Mouse (Mus musculus): ENCODE data around the gene Gstm3. TPM values are rescaled to one million over a fixed set of nuclear protein-coding genes. Genes with fewer than 3 reads are reported as not detected.

Gene Gstm3
- polyA plus RNA-seq, 1 experiment from 2014 or later, result not detected

DNA sequence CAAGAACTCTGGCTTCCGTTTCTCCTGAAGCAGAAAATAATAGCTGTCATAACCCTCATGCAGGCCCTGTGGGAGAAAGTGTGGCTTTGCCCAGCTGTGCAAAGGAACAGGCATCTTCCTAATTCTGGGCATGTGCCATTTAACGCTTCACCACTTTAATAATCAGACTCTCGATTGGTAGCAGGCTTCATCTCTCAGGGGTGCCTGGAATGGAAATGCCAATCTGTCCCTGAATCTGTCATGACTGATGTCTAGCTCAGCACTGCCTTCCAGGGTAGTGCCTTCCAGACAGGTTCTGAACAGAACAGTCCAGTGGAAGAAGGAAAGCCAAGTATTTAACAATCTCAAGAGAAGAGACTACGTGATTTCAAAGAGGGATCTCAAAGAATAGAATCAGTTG, 27.8 kb downstream of the Gstm3 start:
- H3K27ac ChIP-seq (replicated peaks; ENCODE audit: low read depth, low read length), result no peak overlapping the region
- H3K4me2 ChIP-seq (ENCODE audit: low read length), result no peak overlapping the region
- no peaks in the 10 kb centered on the region for H3K36me3 ChIP-seq (ENCODE audit: control insufficient read depth, insufficient read depth, low read length)
- no peak for ATAC-seq (ENCODE audit: low FRiP score, low TSS enrichment)
- H3K9me3 ChIP-seq (ENCODE audit: control insufficient read depth, low read length), result no peaks in the 10 kb centered on the region
- WGBS, result 66% methylated on average over 4 of the region's 4 CpGs
- peak; percentile 26 for DNase-seq
- no peak overlapping the region for H3K9ac ChIP-seq (replicated peaks; ENCODE audit: low read length)
- H3K4me1 ChIP-seq (ENCODE audit: control insufficient read depth, insufficient read depth, low read length), result 0 out of 2 replicates have a peak, but pooled peaks cover 4% of the 10 kb centered on the region
- H3K27me3 ChIP-seq (ENCODE audit: control insufficient read depth, insufficient read depth, low read length), result no peaks in the 10 kb centered on the region
- H3K4me3 ChIP-seq (replicated peaks; ENCODE audit: low read depth, low read length), result no peak overlapping the region

DNA sequence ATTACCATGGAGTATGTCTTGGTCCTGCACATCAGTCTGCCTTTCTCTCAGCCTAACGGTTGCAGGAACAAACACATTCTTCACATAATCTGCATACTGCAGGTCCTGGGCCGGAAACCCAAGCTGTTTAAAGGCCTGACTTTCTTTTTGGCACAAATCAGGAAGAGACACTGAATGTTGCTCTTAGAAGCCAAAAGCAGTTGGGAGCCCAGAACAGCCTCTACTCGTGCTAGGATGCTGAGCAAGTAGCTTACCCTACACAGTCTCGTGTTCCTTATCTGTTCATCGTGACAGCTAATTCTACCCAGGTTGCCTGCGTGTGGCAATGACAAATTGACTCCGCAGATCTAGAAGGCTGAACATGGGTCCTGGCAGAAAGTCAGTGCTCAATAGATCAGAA, 28.6 kb downstream of the Gstm3 start:
- no peak for ATAC-seq (ENCODE audit: low FRiP score, low TSS enrichment)
- Histone ChIP-seq H3K36me3 (ENCODE audit: control insufficient read depth, insufficient read depth, low read length) (no peaks in the 10 kb centered on the region), H3K4me2 (ENCODE audit: low read length) (no peak overlapping the region), H3K9ac (replicated peaks; ENCODE audit: low read length) (no peak overlapping the region), H3K27me3 (ENCODE audit: control insufficient read depth, insufficient read depth, low read length) (no peaks in the 10 kb centered on the region), H3K27ac (replicated peaks; ENCODE audit: low read depth, low read length) (no peak overlapping the region), H3K9me3 (ENCODE audit: control insufficient read depth, low read length) (no peaks in the 10 kb centered on the region), H3K4me3 (replicated peaks; ENCODE audit: low read depth, low read length) (no peak overlapping the region), H3K4me1 (ENCODE audit: control insufficient read depth, insufficient read depth, low read length) (0 out of 2 replicates have a peak, but pooled peaks cover 4% of the 10 kb centered on the region)
- DNase-seq, result no peak
- WGBS, result 82% methylated on average over 7 of the region's 7 CpGs

DNA sequence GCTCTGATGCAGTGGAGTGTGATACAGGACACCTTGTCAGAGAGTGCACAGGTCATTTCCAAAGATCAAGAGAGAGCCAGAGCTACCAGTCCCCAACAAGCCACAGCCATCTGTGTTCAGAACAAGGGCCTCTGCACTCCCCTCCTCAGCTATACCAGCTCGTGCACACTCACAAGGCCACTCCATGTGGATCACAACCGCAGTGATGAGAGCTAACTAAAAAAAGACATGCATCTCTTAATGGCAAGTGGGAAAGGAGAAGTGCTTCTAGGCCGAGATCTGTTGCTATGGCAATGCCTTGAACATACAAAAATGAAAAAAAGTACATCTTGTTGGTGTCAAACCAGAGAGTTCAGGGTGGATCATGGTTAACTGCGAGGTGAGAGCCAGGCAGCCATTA, 29.3 kb downstream of the Gstm3 start:
- Histone ChIP-seq H3K4me3 (replicated peaks; ENCODE audit: low read depth, low read length) (no peak overlapping the region), H3K9me3 (ENCODE audit: control insufficient read depth, low read length) (no peaks in the 10 kb centered on the region), H3K36me3 (ENCODE audit: control insufficient read depth, insufficient read depth, low read length) (no peaks in the 10 kb centered on the region), H3K4me2 (ENCODE audit: low read length) (no peak overlapping the region), H3K27me3 (ENCODE audit: control insufficient read depth, insufficient read depth, low read length) (no peaks in the 10 kb centered on the region), H3K4me1 (ENCODE audit: control insufficient read depth, insufficient read depth, low read length) (0 out of 2 replicates have a peak, but pooled peaks cover 4% of the 10 kb centered on the region), H3K9ac (replicated peaks; ENCODE audit: low read length) (no peak overlapping the region), H3K27ac (replicated peaks; ENCODE audit: low read depth, low read length) (no peak overlapping the region)
- DNase-seq (no peak), ATAC-seq (ENCODE audit: low FRiP score, low TSS enrichment) (no peak)
- WGBS, result 50% methylated on average over 4 of the region's 4 CpGs

- Histone ChIP-seq H3K9ac (replicated peaks; ENCODE audit: low read length) (no peak overlapping the region), H3K4me1 (ENCODE audit: control insufficient read depth, insufficient read depth, low read length) (0 out of 2 replicates have a peak, but pooled peaks cover 4% of the 10 kb centered on the region), H3K27ac (replicated peaks; ENCODE audit: low read depth, low read length) (no peak overlapping the region), H3K4me3 (replicated peaks; ENCODE audit: low read depth, low read length) (no peak overlapping the region), H3K4me2 (ENCODE audit: low read length) (no peak overlapping the region), H3K27me3 (ENCODE audit: control insufficient read depth, insufficient read depth, low read length) (no peaks in the 10 kb centered on the region), H3K9me3 (ENCODE audit: control insufficient read depth, low read length) (no peaks in the 10 kb centered on the region), H3K36me3 (ENCODE audit: control insufficient read depth, insufficient read depth, low read length) (no peaks in the 10 kb centered on the region)
- DNase-seq (peak; percentile 45), ATAC-seq (ENCODE audit: low FRiP score, low TSS enrichment) (no peak)
- WGBS, result 57% methylated on average over 3 of the region's 3 CpGs
Observed at GRCm38 (mm10) chr3:107939403-107939802, 29.7 kb downstream of the Gstm3 start.

DNA sequence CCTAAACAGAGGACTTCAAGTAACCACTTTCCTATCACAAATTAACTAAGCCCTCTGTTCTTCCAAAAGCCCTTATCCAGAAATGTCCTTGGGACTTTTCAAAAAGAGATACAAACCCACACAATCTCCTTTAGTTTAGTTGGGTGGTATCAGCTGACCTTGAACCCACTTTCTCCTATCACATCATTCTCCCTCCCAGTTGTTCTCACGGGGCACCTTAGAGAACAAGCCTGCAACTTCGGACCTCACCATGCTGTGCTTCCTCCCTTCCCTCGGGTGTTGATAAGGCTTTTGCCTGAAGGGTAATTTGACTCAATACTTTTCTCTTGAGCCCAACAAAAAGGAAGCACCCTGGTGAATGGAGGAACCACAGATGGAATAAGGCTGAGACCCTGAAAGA, 33.2 kb downstream of the Gstm3 start:
- H3K4me3 ChIP-seq (replicated peaks; ENCODE audit: low read depth, low read length), result no peak overlapping the region
- no peak for DNase-seq
- H3K4me2 ChIP-seq (ENCODE audit: low read length), result no peak overlapping the region
- no peaks in the 10 kb centered on the region for H3K9me3 ChIP-seq (ENCODE audit: control insufficient read depth, low read length)
- H3K27me3 ChIP-seq (ENCODE audit: control insufficient read depth, insufficient read depth, low read length), result no peaks in the 10 kb centered on the region
- WGBS, result 73% methylated on average over 3 of the region's 3 CpGs
- H3K4me1 ChIP-seq (ENCODE audit: control insufficient read depth, insufficient read depth, low read length), result peaks cover 8% of the 10 kb centered on the region; the same call in 1 of the 2 replicates
- H3K9ac ChIP-seq (replicated peaks; ENCODE audit: low read length), result no peak overlapping the region
- H3K36me3 ChIP-seq (ENCODE audit: control insufficient read depth, insufficient read depth, low read length), result no peaks in the 10 kb centered on the region
- no peak for ATAC-seq (ENCODE audit: low FRiP score, low TSS enrichment)
- H3K27ac ChIP-seq (replicated peaks; ENCODE audit: low read depth, low read length), result no peak overlapping the region

DNA sequence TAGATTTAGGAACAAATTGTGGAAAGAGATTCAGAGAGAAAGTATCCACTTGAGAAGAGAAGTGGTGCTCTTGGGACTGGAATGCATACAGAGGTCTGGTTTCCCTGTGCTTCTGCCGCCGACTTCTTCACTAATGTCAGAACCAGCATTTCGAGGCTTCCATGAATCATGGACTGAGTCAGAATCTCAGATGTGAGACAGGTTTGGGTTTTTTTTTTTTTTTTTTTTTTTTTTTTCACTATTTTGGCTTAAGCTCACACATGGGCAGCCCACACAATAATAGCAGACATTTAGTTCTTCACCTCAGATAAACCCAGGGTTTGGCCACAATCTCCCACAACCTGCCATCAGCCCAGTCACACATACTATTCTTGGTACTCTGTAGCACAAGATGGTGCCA, 33.8 kb downstream of the Gstm3 start:
- WGBS, result 91% methylated on average over 3 of the region's 3 CpGs

DNA sequence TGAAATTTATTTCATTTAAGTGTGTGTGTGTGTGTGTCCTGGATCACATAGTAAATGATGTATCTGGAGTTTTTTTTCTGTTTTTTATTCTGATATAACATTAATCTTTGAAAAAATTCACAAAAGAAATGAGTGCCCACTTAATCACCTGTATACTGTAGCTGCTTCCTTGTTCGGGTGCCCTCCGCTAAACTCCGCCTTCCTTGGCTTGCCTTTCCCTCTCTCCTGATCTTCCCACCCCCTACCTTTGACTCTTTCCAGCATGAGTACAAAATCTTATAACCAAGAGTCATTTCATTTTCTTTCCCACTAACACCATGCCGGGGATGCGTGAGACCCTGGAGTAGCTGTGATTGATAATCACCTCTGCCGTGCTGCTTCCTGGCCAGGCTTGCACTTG, 37.0 kb downstream of the Gstm3 start:
- DNase-seq (no peak), ATAC-seq (ENCODE audit: low FRiP score, low TSS enrichment) (no peak)
- Histone ChIP-seq H3K9me3 (ENCODE audit: control insufficient read depth, low read length) (no peaks in the 10 kb centered on the region), H3K27ac (replicated peaks; ENCODE audit: low read depth, low read length) (peak overlapping the region; percentile 85; the same call in 1 of the 2 replicates), H3K4me3 (replicated peaks; ENCODE audit: low read depth, low read length) (no peak overlapping the region), H3K4me2 (ENCODE audit: low read length) (no peak overlapping the region), H3K27me3 (ENCODE audit: control insufficient read depth, insufficient read depth, low read length) (no peaks in the 10 kb centered on the region), H3K9ac (replicated peaks; ENCODE audit: low read length) (no peak overlapping the region), H3K36me3 (ENCODE audit: control insufficient read depth, insufficient read depth, low read length) (no peaks in the 10 kb centered on the region), H3K4me1 (ENCODE audit: control insufficient read depth, insufficient read depth, low read length) (peaks cover 17% of the 10 kb centered on the region)
- WGBS, result 69% methylated on average over 6 of the region's 6 CpGs

More for the DNA sequence above, 33.8 kb downstream of the Gstm3 start:
- Histone ChIP-seq H3K27me3 (ENCODE audit: control insufficient read depth, insufficient read depth, low read length) (no peaks in the 10 kb centered on the region), H3K36me3 (ENCODE audit: control insufficient read depth, insufficient read depth, low read length) (no peaks in the 10 kb centered on the region), H3K9me3 (ENCODE audit: control insufficient read depth, low read length) (no peaks in the 10 kb centered on the region), H3K9ac (replicated peaks; ENCODE audit: low read length) (no peak overlapping the region), H3K27ac (replicated peaks; ENCODE audit: low read depth, low read length) (no peak overlapping the region), H3K4me3 (replicated peaks; ENCODE audit: low read depth, low read length) (no peak overlapping the region), H3K4me2 (ENCODE audit: low read length) (no peak overlapping the region), H3K4me1 (ENCODE audit: control insufficient read depth, insufficient read depth, low read length) (peaks cover 14% of the 10 kb centered on the region)
- ATAC-seq (ENCODE audit: low FRiP score, low TSS enrichment), result no peak
- no peak for DNase-seq

DNA sequence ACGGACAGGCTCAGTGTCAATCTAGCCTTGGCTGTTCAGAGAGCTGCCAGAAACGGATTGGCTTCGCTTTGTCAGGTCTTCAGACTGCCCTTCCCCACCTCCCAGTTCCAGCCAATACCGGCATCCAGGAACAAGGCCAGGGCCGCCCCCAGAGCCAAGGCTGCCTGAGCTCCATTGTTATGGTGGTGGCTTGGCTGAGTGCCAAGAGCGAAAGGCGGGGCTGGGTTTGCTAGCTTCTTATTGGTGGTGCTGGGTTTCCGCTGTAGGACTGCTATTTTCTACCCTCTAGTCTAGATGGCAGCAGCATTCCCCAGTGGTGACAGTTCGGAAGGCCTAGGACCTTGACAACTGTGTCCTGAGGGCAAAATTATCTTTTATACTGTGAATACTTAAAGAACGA, 37.4 kb downstream of the Gstm3 start, which contains the start of gene Gstm7:
TSS of gene Gstm7 (minus strand) at position 148 of the 400 bp plus-strand sequence.
- H3K4me3 ChIP-seq (replicated peaks; ENCODE audit: low read depth, low read length), result peak within 1 kb of the TSS; percentile 11
- WGBS, result 1% methylated on average over 10 of the region's 10 CpGs
- no peaks in the 10 kb centered on the region for H3K9me3 ChIP-seq (ENCODE audit: control insufficient read depth, low read length)
- H3K9ac ChIP-seq (replicated peaks; ENCODE audit: low read length), result peak within 1 kb of the TSS; percentile 27
- H3K4me1 ChIP-seq (ENCODE audit: control insufficient read depth, insufficient read depth, low read length), result peaks cover 17% of the 10 kb centered on the region
- H3K27me3 ChIP-seq (ENCODE audit: control insufficient read depth, insufficient read depth, low read length), result no peaks in the 10 kb centered on the region
- no peaks in the 10 kb centered on the region for H3K36me3 ChIP-seq (ENCODE audit: control insufficient read depth, insufficient read depth, low read length)
- ATAC-seq (ENCODE audit: low FRiP score, low TSS enrichment) (peak; percentile 96), DNase-seq (peak; percentile 97)
- peak within 1 kb of the TSS; percentile 85 for H3K27ac ChIP-seq (replicated peaks; ENCODE audit: low read depth, low read length)
- peak within 1 kb of the TSS; percentile 47 for H3K4me2 ChIP-seq (ENCODE audit: low read length)

- no peaks in the 10 kb centered on the region for H3K27me3 ChIP-seq (ENCODE audit: control insufficient read depth, insufficient read depth, low read length)
- no peaks in the 10 kb centered on the region for H3K9me3 ChIP-seq (ENCODE audit: control insufficient read depth, low read length)
- H3K36me3 ChIP-seq (ENCODE audit: control insufficient read depth, insufficient read depth, low read length), result no peaks in the 10 kb centered on the region
- H3K4me1 ChIP-seq (ENCODE audit: control insufficient read depth, insufficient read depth, low read length), result peaks cover 17% of the 10 kb centered on the region
- no peak for ATAC-seq (ENCODE audit: low FRiP score, low TSS enrichment)
- no peak for DNase-seq
- peak overlapping the region; percentile 11 for H3K4me3 ChIP-seq (replicated peaks; ENCODE audit: low read depth, low read length)
- peak overlapping the region; percentile 85 for H3K27ac ChIP-seq (replicated peaks; ENCODE audit: low read depth, low read length)
- WGBS, result 49% methylated on average over 2 of the region's 2 CpGs
- H3K9ac ChIP-seq (replicated peaks; ENCODE audit: low read length), result peak overlapping the region; percentile 27
- H3K4me2 ChIP-seq (ENCODE audit: low read length), result peak overlapping the region; percentile 47
Observed at GRCm38 (mm10) chr3:107931134-107931533, 37.9 kb downstream of the Gstm3 start.

All from midbrain, embryonic 14.5 days (tissue).